Mouse (Mus musculus) adrenal gland, adult 8-10 months (tissue): ENCODE results near the gene Dnajc16. TPM values are rescaled to one million over a fixed set of nuclear protein-coding genes. Genes with fewer than 3 reads are reported as not detected.
"Not testable (repeated sequence)": the region's sequence is repeated elsewhere in the genome, so short reads cannot be mapped to it uniquely, and the experiment has no call there.

ENCODE experiments used
- DNase-seq: peaks from one replicate; pipeline ENCODE4 v3.0.0; 2022
- total RNA-seq, 4 experiments: library from RNA; stranded (reverse); gene quantifications; 2 replicates each; pipeline ENCODE4 v1.2.4; 2022

Dnajc16 gene
- total RNA-seq, 4 experiments from 2014 or later, result 28.1 to 36.3 (median 32.7) TPM

DNA sequence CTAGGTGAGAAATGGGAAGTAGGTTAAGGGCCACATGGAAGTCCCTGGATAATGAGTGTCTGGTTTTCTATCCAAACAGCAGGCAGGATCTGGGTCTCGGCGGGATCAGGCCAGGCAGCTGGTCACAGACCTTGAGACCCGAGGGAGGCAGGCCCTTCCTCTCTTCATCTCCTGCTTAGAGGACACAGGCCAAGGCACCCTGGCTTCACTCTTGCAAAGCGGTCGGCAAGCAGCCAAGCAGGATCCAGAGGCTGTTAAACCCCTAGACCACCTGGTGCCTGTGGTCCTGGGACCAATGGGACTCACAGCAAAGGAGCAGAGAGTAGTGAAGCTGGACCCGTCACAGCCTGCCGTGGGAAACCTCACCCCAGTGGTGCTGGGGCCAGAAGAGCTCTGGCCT is 5.6 kb upstream of the Dnajc16 start:
- no peak for DNase-seq

DNA sequence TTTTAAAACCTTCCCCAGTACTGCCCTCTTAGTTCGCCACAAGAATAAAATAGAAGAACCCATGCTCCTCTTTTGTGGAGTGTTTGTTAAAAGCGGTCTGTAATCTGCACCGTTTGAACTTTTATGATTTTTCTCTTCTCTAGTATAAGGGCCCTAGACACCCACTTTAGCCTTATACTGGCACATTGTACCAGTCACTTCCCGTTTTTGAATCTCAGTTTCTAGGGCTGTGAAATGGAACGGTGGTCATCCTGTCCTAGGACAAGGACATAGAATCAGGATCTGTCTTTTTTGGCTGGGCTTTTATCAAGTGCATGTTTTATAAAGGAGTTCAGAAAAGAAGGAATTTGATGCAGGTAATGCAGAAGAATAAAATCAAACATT is 3.4 kb upstream of the Dnajc16 start:
- no peak for DNase-seq

DNA sequence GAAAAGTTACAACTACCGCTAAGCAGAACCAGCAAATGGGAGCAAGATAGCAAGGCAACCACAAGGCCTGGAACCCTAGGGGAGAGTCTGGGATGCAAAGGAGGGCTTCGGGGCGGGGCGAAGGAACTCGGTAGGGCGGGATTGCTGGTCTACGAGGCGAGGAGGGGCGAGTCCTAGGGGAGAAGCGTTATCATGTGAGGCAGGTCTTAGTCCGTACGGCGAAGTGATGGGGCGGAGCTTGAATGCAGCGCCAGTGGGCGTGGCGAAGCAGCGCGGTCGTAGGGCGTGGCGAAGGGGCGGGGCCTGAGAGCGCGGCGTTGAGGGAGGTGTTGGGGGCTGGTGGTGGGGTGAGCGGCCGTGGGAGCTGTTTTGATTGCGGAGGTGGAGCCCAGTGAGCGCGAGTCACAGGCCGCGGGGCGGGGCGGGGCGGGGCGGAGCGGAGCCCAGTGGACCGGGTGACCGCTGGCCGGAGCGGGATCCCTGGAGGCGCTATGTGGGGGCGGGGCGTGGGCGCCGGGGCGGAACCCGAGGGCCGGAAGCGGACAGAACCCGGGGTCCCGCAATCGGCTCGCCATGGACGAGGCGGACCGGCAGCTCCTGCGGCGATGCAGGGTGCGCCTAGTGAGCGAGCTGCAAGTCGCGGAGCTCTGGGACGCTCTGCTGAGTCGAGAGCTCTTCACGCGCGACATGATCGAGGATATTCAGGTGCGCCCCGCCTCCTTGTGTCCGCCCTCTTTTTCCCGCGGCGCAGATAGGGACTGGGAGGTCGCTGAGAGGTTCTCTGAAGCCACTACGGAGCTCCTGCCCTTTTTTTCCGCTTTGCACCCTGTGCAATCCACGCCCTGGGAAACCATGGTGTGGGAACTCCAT is 2.8 kb upstream of the Dnajc16 start, which contains the start of gene Casp9:
Casp9 (plus strand) TSS at position 331 of the 870 bp plus-strand sequence.
- DNase-seq, result peak; percentile 98

DNA sequence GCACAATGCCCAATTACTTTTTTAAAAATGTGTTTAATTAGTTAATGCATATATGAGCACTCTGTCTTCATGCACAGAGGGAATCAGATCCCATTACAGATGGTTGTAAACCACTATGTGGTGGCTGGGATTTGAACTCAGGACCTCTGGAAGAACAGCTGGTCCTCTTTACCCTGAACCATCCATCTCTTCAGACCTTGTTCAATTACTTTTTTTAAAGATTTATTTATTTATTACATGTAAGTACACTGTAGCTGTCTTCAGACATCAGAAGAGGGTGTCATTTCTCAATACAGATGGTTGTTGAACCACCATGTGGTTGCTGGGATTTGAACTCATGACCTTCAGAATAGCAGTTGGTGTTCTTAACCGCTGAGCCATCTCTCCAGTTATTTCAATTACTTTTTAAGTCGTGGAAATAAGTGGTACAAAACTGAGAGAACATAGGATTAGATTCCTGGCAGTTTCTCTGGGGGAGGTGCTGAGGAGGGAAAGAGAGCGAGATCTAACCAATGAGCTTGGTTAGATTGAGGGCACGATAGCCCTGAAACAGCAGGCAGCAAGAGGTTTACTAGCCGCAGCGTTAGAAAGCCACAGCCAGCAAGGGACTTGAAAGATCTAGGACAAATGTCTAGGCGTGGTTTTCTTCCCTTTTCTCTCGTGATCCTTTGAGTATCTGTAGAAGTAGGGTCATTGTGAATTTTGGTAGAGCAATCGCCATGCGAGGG is 2.0 kb upstream of the Dnajc16 start:
- DNase-seq, result no peak

DNA sequence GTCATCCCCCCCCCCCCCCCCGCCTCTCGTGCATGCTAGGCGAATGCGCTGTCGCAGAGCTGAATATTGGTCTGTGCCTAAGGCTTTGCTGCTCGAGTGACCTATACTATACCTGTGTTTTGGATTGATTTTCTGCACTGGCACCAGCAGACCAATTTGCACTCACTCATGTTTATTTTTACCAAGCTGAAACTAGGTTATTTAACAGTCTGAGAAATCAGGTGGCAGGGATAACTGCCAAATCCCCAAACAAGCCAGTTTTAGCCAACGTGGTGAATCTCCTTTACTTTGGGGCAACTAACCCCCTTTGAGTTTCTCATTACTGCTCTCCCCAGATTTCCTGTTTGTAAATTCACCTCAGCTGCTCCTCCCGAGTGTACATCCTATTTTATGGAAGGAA is 1.2 kb upstream of the Dnajc16 start:
- no peak for DNase-seq

DNA sequence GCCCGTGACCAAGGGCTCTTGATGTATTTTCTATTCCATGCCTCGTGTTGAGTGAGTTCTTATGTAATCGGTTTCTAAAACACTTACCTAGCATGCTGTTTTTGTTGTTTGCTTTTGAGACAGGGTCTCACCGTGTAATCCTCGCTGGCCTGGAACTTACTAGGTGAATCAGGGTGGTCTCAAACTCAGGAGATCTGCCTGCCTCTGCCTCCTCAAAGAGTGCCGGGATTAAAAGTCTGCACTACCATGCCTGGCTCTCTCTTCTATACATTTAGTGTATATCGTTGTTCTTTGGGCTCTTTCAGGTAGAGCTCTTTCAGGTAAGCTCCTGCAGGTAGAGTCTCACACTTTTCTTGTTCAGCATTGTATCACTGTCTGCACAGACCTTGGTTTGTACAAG is 755 bp upstream of the Dnajc16 start:
- no peak for DNase-seq

DNA sequence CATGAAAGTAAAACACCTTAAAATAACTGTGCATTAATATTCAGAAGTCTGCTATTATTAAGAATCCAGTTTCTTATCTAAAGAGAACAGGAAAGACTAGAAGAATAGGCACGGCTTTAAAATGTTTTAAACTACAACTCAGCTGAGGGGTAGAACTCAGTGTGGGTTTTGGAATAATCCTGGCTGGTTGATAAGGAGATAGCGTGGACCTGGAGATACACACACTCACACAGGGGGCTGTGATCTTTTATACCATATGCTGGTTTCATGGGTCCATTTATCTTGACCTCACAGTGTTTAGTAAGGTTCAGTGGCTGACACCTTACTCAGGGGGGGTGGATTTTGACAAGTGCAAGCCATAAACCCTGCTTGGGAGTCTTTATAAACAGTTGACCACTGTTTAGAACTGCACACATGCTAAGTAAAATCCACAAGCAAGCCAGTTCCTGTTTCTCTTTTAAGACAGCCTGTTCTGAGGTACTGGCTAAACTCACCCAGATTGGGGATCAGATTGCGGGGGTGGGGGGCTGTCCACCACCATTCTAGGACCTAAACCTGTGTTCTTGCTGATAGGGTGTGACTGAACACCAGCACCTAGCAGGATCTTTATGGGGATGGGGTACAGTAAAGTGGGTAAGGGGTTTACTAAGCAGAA is 1.0 kb downstream of the Dnajc16 start:
- DNase-seq, result no peak

DNA sequence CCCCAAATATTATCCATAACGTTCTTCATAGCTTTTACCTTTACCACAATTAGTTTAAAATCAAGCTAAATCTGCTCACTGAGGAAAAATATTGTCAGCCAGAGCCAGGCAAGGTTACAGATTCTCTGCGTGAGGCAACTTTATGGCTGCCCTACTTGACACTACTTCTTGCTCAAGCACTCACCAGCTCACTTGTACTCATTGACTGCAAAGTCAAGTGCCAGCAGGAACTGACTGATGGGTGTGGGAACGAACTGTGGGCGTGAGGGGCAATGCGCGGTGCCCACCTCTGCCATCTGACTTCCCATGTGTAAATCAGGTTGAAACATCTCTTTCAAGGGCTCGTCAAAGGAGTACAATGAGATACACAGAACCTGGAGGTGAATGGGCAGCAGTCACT is 3.3 kb downstream of the Dnajc16 start:
- DNase-seq, result no peak

DNA sequence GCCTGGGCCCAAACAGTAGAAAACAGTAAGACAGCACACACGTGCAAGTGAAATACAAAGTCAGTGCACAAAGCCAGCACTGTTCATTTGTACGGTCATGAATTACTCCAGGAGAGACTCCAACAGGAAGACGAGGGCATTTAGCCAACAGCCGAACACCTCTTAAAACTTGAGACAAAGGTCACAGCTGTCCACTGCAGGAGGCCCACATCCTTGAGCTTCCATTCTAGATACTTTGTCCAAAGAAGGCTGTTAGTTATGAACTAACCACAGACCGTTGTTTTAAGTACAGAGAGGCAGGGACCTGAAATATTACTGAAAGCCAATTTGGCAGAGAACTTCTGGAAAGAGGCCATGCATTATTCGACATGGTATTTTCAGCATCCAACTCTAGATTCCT is 3.7 kb downstream of the Dnajc16 start:
- no peak for DNase-seq

DNA sequence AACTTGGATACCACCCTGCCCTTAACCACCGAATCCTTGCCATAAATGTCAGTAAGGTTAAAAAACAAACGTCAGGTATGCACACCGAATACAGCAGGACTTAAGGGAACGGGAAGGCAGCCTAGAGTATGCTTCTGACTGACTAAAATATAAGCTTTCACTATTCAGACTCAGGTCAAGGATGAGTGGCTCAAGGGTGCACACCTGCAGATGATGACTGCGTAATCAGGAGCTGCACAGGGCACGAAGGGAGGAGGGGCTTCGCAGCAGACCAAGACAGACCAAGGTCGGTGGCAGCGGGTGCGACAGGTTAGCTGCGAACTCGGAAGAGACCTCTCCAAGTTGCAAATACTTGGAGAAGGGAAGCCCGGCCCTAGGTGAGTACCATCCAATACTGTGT is 4.6 kb downstream of the Dnajc16 start:
- DNase-seq, result no peak

DNA sequence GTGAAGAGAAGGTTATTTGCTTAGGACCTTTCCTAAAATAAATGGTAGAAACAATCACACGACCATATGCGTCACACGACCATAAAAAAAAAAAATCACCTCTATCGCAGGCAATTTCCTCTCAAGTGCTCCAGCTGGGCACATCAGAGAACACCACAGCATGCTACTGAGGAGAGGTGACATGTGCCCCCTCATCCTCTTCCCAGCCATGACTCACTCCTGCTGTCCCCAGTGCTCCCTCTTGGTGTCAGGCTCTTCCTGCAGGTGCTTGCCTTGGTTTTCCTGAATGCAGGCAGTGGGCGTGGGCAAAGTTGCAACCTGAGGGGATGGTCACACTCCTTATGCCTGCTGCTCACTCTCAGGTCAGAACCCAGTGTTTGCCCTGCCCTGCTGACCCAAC is 5.9 kb downstream of the Dnajc16 start:
- no peak for DNase-seq

DNA sequence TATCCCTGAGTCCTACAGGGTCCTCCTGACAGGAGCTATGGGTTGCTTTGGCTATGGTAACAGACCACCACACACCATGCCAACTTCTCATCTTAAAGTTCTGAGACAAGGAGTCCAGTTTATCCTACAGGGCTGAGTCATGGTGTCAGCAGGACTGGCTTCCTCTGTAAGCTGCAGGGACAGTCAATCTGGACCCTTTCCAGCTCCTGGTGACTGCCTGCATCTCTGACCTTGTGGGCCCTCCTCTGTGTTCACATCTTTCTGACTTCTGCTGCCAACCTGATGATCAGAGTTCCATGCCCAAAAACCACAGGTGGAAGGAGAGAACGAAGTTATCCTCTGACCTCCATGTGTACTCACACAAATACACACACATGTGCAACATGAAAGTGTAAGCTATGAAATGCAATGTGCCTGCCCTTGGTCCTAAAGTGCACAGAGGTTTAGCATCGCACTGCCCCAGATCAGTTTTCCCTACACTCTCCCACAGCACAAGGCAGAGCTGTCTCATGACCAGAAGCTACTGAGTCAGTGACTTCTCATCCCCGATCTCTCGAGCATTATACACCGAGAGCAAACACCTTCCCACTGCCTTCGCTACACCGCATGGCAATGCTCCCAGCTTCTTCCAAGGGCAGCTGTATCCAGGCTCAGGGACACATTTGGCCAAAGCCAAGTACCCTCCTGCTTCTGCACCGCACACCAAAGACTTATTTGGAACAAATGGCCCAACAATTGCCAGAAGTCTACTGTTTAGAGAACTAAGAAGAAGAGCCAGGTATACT is 9.3 kb downstream of the Dnajc16 start:
- DNase-seq, result peak; percentile 74

DNA sequence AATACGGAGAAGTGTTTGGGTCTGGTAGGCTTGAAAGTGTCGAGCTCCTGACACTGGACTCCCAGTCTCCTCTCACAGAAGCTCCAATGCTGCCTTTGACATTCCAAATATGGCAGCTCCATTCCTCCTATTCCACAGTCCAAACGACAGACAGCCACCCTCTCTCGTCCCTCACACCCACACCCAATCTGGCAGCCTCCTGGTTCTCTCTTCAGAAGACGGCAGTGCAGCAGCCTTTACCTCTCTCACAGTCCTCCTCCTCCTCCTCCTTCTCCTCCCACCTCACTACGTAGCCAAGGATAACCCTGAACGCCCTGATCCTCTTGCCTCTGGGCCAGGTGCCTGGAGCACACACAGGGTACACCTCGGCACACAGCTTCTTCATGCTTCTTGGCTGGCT is 10.9 kb downstream of the Dnajc16 start:
- DNase-seq, result no peak

DNA sequence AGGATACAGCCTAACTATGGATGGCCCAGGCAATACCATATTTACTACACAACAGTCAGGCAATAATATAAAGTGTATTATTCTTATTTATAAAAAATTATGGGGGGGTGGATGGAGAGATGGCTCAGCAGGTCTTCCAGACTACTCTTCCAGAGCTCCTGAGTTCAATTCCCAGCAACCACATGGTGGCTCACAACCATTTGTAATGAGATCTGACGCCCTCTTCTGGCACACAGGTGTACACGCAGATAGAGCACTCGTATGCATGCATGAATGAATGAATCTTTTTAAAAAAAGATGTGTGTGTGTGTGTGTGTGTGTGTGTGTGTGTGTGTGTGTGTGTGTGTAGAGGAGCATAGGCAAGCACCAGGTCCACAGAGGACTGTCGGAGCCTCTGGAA is 17.7 kb downstream of the Dnajc16 start:
- DNase-seq, result not testable (repeated sequence)

DNA sequence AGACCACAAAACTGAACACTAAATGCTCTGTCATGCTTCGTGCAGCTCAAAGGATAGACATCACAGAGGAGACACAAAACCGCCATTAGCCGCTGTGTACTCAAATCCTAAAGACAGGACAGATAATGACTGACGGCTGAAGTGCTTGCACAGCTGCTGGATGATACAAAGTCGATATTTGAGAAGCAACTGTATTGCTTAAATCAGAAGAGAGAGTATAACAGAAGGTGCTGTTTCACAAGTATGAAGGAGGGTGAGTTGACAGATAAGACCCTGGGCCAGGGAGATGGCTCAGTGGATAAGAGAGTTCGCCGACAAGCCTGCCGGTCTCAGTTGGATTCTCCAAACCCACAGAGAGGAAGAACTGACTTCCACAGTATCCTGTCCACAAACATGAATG is 18.9 kb downstream of the Dnajc16 start:
- no peak for DNase-seq

DNA sequence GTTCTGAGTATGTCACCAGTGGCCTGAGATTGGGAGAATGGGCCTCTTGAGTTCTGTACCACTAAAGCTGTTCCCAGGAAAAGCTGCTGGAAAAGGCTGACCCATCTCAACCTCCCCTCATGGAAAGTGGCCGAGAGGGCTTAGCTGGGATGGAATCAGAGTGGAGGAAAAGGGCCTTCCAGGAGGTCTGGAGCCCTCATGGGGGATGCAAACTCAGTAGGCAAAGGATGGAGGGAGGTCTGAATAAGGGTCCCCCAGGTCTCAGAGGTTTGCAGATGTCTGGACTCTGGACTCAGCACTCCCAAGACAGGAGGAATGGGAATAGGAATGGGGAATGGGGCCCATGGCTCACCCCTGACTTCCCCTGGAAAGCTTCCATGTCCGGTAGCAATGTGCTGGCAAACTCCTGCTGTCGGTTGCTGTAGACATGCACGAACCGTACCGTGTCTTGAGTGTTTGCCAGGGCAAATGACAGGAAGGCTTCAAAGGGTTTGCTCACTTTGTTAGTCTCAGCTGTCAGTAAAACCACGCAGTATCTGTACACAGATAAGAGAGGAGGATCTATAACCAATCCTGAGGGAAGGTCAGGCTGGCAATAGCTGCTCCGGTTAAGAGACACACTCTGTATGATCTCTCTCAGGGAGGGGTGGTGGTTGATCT is 21.1 kb downstream of the Dnajc16 start:
- DNase-seq, result no peak

DNA sequence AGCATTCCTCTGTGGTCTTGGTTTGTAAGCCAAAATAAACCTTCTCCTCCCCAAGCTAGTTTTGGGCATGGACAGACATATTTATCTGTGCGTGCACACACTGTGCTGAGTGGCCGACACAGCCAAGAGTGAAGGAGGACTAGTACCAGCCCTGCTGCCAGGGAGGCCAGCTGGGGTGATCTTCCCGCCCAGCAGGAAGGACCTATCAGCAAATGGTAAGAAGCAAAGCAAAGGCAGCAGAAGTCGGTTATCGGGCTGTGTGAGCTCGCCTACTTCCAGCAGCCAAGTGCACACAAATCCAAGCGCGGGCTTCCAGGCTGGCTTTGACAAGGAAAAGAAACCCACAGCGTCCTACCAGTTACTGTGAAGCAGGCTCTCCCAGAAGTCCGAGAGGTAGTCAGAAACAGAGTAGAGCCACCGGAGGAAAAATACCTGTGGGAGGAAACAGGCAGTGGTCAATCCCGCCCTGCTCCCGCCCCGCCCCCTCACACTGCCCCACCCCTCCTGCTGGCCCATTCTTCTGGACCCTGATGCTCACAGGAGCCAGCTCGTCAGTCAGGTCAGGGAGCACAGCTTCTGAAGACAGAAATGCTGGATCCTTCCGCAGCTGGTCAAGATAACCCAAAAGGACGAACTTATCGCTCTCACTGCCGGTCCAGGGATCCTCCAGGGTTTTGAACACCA is 23.2 kb downstream of the Dnajc16 start:
- DNase-seq, result no peak

DNA sequence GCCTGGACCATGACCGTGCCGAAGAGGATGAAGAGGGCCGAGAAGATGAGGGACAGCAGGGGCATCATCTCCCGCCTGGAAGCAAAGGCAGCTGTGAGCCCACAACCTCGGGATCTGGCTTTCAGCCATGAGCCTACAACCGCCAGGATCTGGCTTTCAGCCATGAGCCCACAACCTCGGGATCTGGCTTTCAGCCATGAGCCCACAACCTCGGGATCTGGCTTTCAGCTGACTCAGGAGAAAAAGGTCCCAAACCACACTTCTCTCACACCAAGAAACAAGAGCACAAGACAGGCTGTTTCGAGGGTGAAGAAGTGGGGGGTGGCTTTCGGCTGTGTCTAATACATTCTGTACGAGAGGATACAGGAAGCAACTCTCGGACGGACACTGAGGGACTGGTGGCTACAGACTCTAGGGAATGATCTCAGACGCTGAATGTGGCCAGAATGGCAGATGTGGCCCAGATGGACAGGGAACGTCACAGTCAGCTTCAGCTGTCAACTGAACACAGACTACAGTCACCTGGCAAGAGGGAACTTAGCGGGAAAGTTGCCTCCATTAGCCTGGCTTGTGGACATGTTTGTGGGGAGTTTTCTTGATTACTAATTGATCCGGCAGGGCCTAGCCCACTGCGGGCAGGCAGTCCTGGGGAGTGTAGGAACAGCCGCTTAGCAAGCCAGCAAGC is 23.9 kb downstream of the Dnajc16 start:
- DNase-seq, result no peak

DNA sequence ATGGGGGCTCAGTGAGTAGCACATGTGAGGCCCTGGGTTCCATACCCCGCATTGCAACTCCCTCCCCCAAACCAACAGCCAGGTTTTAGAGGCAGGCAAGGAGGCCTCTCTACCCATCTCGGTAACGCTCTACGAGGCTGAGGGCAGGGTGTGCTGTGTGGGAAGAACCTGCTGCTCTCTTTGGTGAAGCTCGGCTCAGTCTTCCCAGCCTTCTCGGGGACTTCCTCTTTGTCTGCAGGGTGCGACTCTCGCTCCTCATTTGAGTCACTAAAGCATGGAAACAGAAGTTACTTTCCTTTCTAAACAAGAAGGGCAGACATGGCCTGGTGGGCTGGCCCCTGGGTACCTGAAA is 24.4 kb downstream of the Dnajc16 start:
- DNase-seq, result no peak

DNA sequence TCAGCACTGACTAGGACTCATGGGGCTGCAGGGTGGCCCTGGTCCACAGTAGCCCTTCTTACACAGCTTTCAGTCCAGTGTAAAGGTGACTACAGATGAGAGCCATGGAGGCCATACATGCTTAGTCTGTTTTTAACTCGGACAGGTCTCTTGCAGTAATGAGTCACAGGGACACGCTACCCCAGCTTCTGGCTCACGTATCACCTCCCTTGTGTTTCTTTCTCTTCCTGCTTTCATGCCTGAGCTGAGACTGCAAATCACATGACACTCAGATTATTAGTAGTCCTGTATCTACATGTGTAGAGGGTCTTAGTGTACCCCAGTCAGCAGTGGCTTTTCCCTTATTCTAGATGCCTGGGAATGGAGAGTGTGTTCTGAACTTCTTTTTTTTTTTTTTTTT is 25.7 kb downstream of the Dnajc16 start:
- no peak for DNase-seq

DNA sequence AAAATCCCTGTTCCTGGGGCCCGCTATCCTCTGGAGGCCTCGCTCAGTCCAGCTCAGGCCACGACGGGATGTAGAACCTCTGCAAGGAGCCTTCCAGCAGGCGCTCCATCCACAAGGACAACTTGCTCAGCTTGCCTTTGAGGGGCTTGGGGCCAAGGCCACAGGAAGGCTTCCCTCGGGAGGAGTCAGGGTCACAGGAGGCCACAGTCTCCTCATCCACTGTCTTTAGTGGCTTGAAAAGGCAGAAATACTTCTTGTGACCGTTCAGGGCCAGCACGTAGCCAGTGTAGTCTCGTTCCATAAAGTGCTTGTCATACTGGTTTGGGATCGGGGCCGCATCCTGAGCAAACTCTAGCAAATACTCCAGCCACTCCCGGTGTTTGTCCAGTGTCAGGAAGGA is 27.3 kb downstream of the Dnajc16 start:
- DNase-seq, result no peak
